Mouse (Mus musculus) neural tube, embryonic 10.5 days (tissue): ENCODE measurements at regions not wholly inside any gene's neighbourhood (a gene's known extent, or its start where the extent isn't known, plus 50 kb on each side); places are given as distances from the start of the nearest gene placed in this dataset.

Experiments used
- DNase-seq: peaks from one replicate; pipeline ENCODE4 v3.0.0-alpha.2; 2017; ENCODE audit warnings: low spot score; ENCODE audit errors: extremely low spot score

DNA sequence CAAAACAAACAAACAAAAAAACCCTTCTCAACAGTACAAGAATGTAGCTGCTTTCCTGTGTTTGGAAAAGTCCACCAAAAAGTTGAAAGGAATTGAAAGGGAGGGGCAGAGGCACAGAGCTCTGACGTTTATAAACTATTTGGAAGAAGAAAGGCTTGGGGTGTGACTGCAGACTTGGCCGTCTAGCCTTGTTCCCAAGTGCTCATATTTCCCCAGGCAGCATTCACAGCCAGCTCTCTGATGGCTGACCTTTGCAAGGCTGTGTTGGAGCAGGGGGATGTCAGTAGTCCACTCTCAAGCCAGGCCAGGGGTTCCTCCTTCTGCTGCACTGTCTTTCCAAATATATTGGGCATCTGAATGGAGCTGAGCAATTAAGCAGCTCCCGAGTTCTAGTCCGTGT, 534.5 kb downstream of the 1700129C05Rik start:
- DNase-seq = no peak

GRCm38 (mm10) chr14:58607734-58608133, 535.0 kb downstream of the 1700129C05Rik start:
- DNase-seq = no peak

DNA sequence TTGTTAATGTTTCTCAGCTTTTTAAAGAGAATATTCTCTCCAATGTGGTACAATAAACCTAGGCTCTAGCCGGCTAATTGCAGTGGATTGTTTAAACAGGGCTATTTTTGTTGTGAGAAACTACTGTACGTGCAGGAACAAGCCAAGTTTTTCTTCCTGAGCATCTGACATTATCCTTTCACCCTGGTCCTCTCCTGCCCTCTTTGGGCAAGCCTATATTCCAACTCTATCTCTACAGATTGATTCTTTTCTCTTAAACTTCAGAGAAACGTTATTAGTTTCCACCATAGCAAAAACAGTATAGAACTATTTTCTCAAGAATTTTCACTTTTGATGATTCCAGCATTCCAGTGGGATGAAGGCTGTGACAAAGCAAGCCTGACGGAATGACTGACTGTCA, 535.2 kb downstream of the Fgf9 start:
- DNase-seq = no peak

- DNase-seq = no peak
Measured at GRCm38 (mm10) chr14:58598867-58599266, 528.5 kb downstream of the Fgf9 start.

DNA sequence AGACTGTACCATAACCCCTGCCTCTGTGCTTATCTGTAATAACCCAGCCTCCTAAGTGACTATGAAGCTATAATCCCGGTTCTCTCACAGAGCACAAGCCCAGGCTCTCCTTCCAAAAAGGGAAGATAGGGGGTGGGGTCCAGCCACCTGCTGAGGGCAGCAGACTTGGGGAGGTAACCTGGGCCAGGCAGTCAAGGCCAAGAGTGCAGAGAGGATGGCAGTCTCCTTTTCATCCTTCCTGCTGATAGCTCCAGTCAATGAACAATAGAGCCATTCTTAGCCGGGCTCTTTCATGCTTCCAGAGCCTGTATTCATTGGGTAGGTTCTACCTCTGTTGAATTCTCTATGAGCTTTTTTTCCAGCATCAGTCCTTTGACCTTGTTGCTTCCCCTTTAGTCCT, 527.5 kb downstream of the Fgf9 start:
- no peak for DNase-seq

DNA sequence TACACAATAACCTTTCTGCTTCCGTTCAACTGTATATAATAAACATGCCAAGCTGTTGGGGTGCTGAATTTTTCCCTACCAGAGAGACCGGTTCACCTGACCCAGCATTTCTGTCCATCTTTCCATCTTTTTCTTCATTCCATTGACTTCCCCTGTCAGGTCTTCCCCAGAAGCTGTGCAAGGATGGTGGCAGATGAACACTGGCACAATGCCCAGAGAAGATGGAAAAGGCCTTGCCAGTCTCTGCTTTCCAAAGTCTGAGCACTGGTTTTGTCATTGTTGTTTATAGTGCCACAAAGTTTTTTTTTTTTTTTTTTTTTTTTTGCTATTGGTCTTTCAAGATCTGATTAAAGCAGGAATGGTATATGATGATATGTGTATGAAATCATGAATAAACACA, 526.6 kb downstream of the Fgf9 start:
- DNase-seq = no peak

DNA sequence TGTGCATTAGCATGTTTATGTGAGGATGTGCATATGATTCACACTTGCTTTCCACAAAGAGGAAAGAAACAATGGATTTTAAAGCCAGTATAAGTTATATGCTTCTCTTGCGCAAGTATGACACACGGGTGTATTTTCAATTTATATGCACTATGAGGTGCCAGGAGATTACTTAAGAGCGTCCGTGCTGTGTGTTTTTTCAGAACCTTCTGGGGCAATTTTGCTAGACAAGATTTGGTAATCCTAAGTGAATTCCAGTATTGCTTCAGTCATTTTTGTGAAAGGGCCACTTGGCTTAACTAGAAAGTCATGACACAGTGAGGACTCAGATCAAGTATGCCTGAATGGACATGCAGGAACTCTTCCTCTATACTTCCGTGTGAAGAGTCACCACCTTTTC, 511.5 kb downstream of the Fgf9 start:
- DNase-seq = no peak

GRCm38 (mm10) chr14:58570021-58570420, 499.7 kb downstream of the Fgf9 start:
- no peak for DNase-seq

DNA sequence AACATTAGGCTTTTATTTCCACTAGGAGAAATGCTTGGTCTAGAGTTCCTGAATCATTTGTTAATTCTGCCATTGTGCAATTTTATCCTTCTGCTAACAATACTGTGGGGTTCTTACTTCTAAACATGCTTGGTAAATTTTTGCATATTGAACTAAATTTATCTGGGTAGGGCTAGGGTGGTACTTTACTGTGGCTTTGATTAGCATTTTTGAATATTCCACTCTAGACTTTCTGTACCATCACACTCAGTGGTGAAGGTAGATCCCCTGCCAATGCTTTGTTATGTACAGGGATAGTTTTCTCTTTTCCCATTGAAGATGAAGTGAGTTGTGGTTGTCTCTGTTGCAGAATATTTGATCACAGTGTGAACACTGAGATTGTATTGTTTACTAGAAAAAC, 497.1 kb downstream of the Fgf9 start:
- DNase-seq = no peak

- no peak for DNase-seq
Measured at GRCm38 (mm10) chr14:58563082-58563481, 492.7 kb downstream of the Fgf9 start.

GRCm38 (mm10) chr14:58550785-58551184, 480.4 kb downstream of the Fgf9 start:
- no peak for DNase-seq

GRCm38 (mm10) chr14:58545778-58546177, 475.4 kb downstream of the Fgf9 start:
- DNase-seq = no peak

DNA sequence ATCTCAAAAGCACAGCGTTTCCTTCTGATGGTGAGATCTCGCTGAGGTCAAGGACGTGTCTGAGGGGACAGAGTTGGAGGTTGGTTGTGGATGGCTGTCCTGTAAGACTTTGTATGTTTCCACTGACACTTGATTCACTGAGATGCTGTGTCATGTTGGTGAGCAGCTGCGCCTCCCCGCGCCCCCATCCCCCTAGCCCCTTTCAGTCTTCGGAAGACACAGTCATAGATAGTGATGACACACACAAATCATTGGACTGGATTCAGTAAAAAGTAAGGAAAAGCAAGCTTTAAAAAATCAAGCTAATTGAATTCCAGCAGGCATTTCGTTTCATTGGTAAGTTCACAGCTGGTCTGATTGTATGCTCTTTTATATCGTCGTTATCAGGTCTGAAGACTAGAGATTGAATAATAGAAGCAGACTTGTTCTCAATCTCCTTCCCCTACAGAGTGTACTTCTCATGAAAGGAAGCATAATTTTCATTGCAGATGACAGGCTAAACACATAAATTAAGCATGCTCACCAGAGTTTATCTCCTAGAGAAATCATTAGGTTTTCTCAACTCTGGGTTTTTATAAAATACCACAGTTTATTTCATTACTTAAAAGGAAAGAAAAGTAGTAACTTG, 472.9 kb downstream of the Fgf9 start:
- no peak for DNase-seq

DNA sequence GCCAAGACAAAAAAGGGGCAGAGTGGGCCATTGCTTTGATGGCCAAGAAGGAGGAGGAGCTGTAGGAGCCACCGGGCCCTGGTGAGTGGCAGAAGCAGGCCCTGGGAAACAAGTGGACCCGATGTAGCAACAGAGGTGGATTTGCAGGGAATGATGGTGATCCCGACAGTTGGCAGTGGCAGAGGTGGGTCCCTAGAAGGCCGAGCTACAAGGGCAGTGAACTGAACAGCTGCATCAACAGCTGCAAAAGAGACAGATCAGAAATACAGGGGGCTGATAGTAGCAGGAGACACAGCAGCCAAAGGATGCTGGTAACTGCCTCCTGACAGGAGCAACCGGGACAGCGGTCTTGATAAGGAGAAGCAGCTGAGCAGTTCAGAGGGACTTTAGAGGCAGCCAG, 467.8 kb downstream of the Fgf9 start:
- DNase-seq = no peak

GRCm38 (mm10) chr14:58520976-58521549, 450.7 kb downstream of the Fgf9 start:
- DNase-seq = no peak

DNA sequence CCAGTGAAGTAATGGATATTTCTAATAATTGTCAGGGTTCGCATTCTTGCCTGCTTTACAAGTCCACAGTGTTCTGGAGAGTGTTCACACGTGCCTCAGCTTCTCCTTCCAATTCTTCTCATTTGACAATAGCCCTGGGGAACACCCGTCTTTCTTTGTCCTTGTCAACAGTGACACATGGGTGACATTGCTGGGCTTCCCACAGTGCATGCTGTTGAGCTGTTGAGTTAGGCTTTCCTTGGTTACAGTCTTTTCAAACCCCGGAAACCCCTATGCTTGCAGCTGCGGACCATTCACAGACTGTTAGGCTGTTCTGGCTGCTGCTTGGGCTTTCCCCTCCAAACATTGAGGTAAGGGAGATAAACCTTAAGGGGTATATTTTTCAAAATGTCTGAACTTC, 450.0 kb downstream of the Fgf9 start:
- DNase-seq = no peak

DNA sequence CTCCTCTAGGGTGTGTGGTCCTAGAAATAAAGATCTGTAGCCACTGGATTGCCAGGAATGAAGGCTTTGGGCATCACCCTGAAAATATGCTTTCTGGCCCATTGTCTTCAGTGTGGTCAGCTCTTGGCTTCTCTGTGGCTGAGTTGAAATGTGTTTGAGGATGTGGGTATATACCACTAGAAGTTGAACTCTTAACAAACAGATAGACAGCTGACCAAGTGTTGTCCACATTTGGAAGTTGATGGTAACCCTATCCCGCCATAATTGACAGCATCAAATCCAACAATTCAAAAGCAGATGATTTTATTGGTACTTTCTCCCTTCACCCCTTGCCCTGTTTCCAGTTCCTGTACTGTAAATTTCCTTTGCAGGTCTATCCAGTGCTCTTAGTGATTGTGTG, 448.7 kb downstream of the Fgf9 start:
- DNase-seq = no peak

GRCm38 (mm10) chr14:58516543-58516942, 446.2 kb downstream of the Fgf9 start:
- peak; percentile 19 for DNase-seq

GRCm38 (mm10) chr14:58512177-58512576, 441.8 kb downstream of the Fgf9 start:
- no peak for DNase-seq

- no peak for DNase-seq
Measured at GRCm38 (mm10) chr14:58511571-58511985, 441.2 kb downstream of the Fgf9 start.

DNA sequence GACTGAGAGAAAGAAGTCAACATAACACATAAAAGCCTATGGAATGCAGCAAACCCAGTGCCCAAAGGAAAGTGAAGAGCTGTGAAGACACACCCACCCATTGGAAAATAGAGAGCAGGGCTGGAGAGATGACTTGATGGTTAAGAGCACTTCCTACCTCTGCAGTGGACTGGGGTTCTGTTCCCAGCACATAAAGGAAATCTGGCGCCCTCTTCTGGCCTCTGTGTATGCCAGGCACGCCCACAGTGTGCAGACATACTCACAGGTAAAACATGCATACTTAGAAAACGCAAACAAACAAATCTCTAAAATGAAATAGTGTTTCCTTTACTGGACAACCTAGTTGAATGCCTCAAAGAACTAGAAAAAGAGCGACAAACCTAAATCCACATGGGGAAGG, 440.4 kb downstream of the Fgf9 start:
- DNase-seq = no peak

DNA sequence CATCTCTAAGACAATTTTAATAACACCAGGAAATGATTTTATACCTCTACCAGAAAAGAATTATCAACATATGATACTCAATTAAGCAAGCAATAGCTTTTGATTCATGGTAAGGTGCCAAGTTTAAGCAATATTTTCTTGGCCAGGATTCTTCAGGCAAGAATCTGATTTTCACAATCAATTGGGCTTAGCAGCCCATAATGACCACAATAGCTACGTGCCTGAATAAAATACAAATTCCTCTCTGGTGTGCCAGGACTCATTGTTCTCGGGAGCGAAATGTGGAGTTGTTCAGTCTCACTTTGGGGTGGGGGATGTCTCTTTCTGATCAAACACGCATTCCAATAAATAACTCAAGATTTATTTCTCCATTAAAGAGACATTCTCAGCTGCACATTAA, 438.8 kb downstream of the Fgf9 start:
- no peak for DNase-seq

DNA sequence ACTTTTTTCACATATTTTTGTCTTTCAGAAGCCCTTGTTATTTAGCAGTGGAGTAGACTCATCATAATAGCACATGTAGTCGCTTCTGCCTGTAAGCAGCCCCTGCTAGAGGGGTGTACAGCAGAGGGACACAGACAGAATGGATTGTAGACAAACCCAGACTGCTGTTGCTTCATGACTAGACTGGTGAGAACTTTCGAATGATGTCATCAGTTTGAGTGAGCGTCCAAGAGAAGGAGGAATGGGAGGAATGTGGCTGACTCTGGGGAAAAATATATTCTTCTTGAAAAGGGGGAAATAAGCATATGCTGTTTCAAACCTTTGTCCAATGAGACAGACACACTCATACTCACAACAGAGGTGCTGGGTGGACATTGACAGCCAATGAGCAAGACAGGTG, 436.1 kb downstream of the Fgf9 start:
- no peak for DNase-seq

DNA sequence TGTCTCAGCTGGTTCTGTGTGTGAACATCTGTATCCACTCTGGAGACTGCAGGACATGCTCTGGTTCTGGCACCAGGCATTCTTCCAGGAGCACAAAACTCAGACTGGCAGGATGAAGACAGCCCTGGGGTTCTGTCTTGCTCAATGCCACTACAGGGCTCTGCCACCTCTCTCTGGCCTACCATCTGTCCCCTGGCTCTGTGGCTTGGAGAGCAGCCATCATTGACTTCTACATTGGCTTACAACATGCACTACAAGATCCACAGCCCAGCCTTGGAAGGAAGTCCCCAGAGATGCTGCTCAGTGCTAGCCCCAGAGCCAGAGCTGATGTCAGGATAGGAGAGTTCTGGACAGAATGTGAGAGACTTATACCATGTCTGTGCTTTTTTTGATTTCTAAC, 435.5 kb downstream of the Fgf9 start:
- DNase-seq = no peak
